In genomic region chr4:151960513-151960854, GRCm38 (mm10) we compare ENCODE assay signal across 12 mouse cellular contexts. TPM values are rescaled to one million over a fixed set of nuclear protein-coding genes. Genes with fewer than 3 reads are reported as not detected.
DNase-seq lines count a peak whose midpoint lies in the region; ATAC-seq and TF ChIP-seq lines count a peak whose summit lies in the region.
"Had no signal": no experiment of that assay in that cellular context is flagged by ENCODE, and none has a peak within 500 bp of the region (broad histone marks: within the 10 kb centered on the region; RNA-seq: fewer than 3 reads in every experiment).

No protein-coding gene starts in this region.

- H3K4me2 ChIP-seq in liver, embryonic 14.5 days (ENCODE audit: low read depth) = peak overlapping the region; percentile 67
- no peak overlapping the region for H3K4me2 ChIP-seq in stomach, embryonic 14.5 days (replicated peaks; ENCODE audit: low read depth, low read length)
- H3K4me2 ChIP-seq: neural tube, embryonic 13.5 days had no signal

- H3K27me3 ChIP-seq in embryonic facial prominence, embryonic 10.5 days (replicated peaks; ENCODE audit: low read depth, poor library complexity, severe bottlenecking) = no peaks in the 10 kb centered on the region
- H3K27me3 ChIP-seq in liver, embryonic 14.5 days (ENCODE audit: control insufficient read depth, insufficient read depth, low read length) = no peaks in the 10 kb centered on the region
- no peaks in the 10 kb centered on the region for H3K27me3 ChIP-seq in stomach, embryonic 14.5 days (ENCODE audit: control insufficient read depth, insufficient read depth, low read length)
- H3K27me3 ChIP-seq: neural tube, embryonic 13.5 days had no signal

- no peaks in the 10 kb centered on the region for H3K4me1 ChIP-seq in embryonic facial prominence, embryonic 10.5 days
- H3K4me1 ChIP-seq in liver, embryonic 14.5 days (replicated peaks; ENCODE audit: control insufficient read depth in 2 of 2, insufficient read depth in 2 of 2, low read length in 1 of 2) = peaks cover 71 to 76% of the 10 kb centered on the region in 2 experiments
- no peaks in the 10 kb centered on the region for H3K4me1 ChIP-seq in stomach, embryonic 14.5 days (ENCODE audit: control insufficient read depth, insufficient read depth, low read length)
- H3K4me1 ChIP-seq: neural tube, embryonic 13.5 days had no signal

- H3K36me3 ChIP-seq in embryonic facial prominence, embryonic 10.5 days (replicated peaks) = peaks cover 93% of the 10 kb centered on the region
- peaks cover 64% of the 10 kb centered on the region for H3K36me3 ChIP-seq in liver, embryonic 14.5 days (replicated peaks; ENCODE audit: control insufficient read depth, insufficient read depth, low read depth)
- peaks cover 53% of the 10 kb centered on the region for H3K36me3 ChIP-seq in stomach, embryonic 14.5 days (ENCODE audit: control insufficient read depth, insufficient read depth, low read length)

- ATAC-seq in liver, embryonic 14.5 days (ENCODE audit: insufficient read depth) = peak; percentile 91
- peak; percentile 92 for ATAC-seq in stomach, embryonic 14.5 days (ENCODE audit: insufficient number of reproducible peaks, insufficient read depth, low FRiP score, low read depth)

- H3K9ac ChIP-seq in liver, embryonic 14.5 days (replicated peaks) = peak overlapping the region; percentile 80
- no peak overlapping the region for H3K9ac ChIP-seq in stomach, embryonic 14.5 days (replicated peaks; ENCODE audit: low read depth, low read length)
- H3K9ac ChIP-seq: neural tube, embryonic 13.5 days had no signal

- H3K27ac ChIP-seq in embryonic facial prominence, embryonic 10.5 days (replicated peaks) = 0 out of 2 replicates have a peak overlapping the region, but pooled peaks have one; percentile 54
- H3K27ac ChIP-seq in liver, embryonic 14.5 days = peak overlapping the region; percentile 99
- no peak overlapping the region for H3K27ac ChIP-seq in stomach, embryonic 14.5 days (ENCODE audit: low read length)
- H3K27ac ChIP-seq: neural tube, embryonic 13.5 days had no signal

- H3K9me3 ChIP-seq in embryonic facial prominence, embryonic 10.5 days = no peaks in the 10 kb centered on the region
- no peaks in the 10 kb centered on the region for H3K9me3 ChIP-seq in liver, embryonic 14.5 days (ENCODE audit: control insufficient read depth, low read length)
- H3K9me3 ChIP-seq in stomach, embryonic 14.5 days (ENCODE audit: control insufficient read depth, low read depth, low read length) = no peaks in the 10 kb centered on the region
- H3K9me3 ChIP-seq: neural tube, embryonic 13.5 days had no signal

- peak; percentile 21 for TF ChIP-seq CTCF in liver, embryonic 14.5 days (IDR thresholded peaks at IDR 0.05; ENCODE audit: low read depth)

- WGBS in embryonic facial prominence, embryonic 10.5 days = 75% methylated on average over 3 of the region's 3 CpGs
- WGBS in liver, embryonic 14.5 days (ENCODE audit: insufficient replicate concordance) = 10% methylated on average over 3 of the region's 3 CpGs
- WGBS in stomach, embryonic 14.5 days = 72% methylated on average over 3 of the region's 3 CpGs

- peak; percentile 93 for TF ChIP-seq EP300 in liver, embryonic 14.5 days (IDR thresholded peaks at IDR 0.05; ENCODE audit: low read depth)

- H3K4me3 ChIP-seq in embryonic facial prominence, embryonic 10.5 days = no peak overlapping the region
- H3K4me3 ChIP-seq in liver, embryonic 14.5 days (ENCODE audit: insufficient read depth in 1 of 2, low read depth in 2 of 2, low read length in 2 of 2) = peak overlapping the region; percentile 25 to 28; a peak in 3 of 4 replicates
- H3K4me3 ChIP-seq in stomach, embryonic 14.5 days (ENCODE audit: low read depth, low read length) = no peak overlapping the region
- H3K4me3 ChIP-seq: neural tube, embryonic 13.5 days had no signal

- DNase-seq in lung, adult 18-20 months = peak; percentile 26 to 29
- DNase-seq in lung, postnatal 10 days = no peak
- DNase-seq in embryonic facial prominence, embryonic 10.5 days (ENCODE audit: low spot score) = no peak
- DNase-seq in liver, embryonic 14.5 days (ENCODE audit: low read depth in 3 of 3, low spot score in 3 of 3) = peak; percentile 91 to 93 (median 91)
- DNase-seq in thymus, postnatal 25 days = no peak
- no peak for DNase-seq in right cerebral cortex, adult 2 months (ENCODE audit: low spot score in 2 of 2)
- DNase-seq in cerebellum, postnatal 10 days = no peak
- DNase-seq: cerebellum, adult 18-20 months; kidney, adult 18-20 months; thymus, adult 2 months had no signal

RNA-seq across cellular contexts. Expression of gene Dnajc11, which starts 27.0 kb away (rescaled TPM):
- 113 and 121 TPM in 2 replicates for polyA plus RNA-seq in embryonic facial prominence, embryonic 10.5 days (2016; fragmentation: Nextera tagmentation; extraction: Ambion mirVana)
- polyA plus RNA-seq in liver, embryonic 14.5 days (2012; rRNA removed) = 32.9 and 34.4 TPM in 2 replicates
- 32.9 and 42.2 TPM in 2 replicates for polyA plus RNA-seq in liver, embryonic 14.5 days (2014; fragmentation: Nextera tagmentation; extraction: Ambion mirVana)
- 59.9 and 62.6 TPM in 2 replicates for polyA plus RNA-seq in stomach, embryonic 14.5 days (2014; fragmentation: Nextera tagmentation; extraction: Ambion mirVana)

RNA-seq across cellular contexts. Expression of gene Thap3, which starts 28.3 kb away (rescaled TPM):
- 33.5 and 34.7 TPM in 2 replicates for polyA plus RNA-seq in embryonic facial prominence, embryonic 10.5 days (2016; fragmentation: Nextera tagmentation; extraction: Ambion mirVana)
- polyA plus RNA-seq in liver, embryonic 14.5 days (2012; rRNA removed) = 4.8 and 5.0 TPM in 2 replicates
- polyA plus RNA-seq in liver, embryonic 14.5 days (2014; fragmentation: Nextera tagmentation; extraction: Ambion mirVana) = 4.5 and 5.2 TPM in 2 replicates
- polyA plus RNA-seq in stomach, embryonic 14.5 days (2014; fragmentation: Nextera tagmentation; extraction: Ambion mirVana) = 35.6 and 38.2 TPM in 2 replicates

RNA-seq across cellular contexts. Expression of gene Phf13, which starts 35.6 kb away (rescaled TPM):
- 29.0 and 32.1 TPM in 2 replicates for polyA plus RNA-seq in embryonic facial prominence, embryonic 10.5 days (2016; fragmentation: Nextera tagmentation; extraction: Ambion mirVana)
- polyA plus RNA-seq in liver, embryonic 14.5 days (2012; rRNA removed) = 2.8 and 2.9 TPM in 2 replicates
- polyA plus RNA-seq in liver, embryonic 14.5 days (2014; fragmentation: Nextera tagmentation; extraction: Ambion mirVana) = 3.7 and 5.2 TPM in 2 replicates
- polyA plus RNA-seq in stomach, embryonic 14.5 days (2014; fragmentation: Nextera tagmentation; extraction: Ambion mirVana) = 22.7 and 22.8 TPM in 2 replicates

RNA-seq across cellular contexts. Expression of gene Klhl21, which starts 48.1 kb away (rescaled TPM):
- polyA plus RNA-seq in embryonic facial prominence, embryonic 10.5 days (2016; fragmentation: Nextera tagmentation; extraction: Ambion mirVana) = 9.7 and 10.6 TPM in 2 replicates
- 4.4 and 5.3 TPM in 2 replicates for polyA plus RNA-seq in liver, embryonic 14.5 days (2012; rRNA removed)
- polyA plus RNA-seq in liver, embryonic 14.5 days (2014; fragmentation: Nextera tagmentation; extraction: Ambion mirVana) = 2.3 and 2.8 TPM in 2 replicates
- polyA plus RNA-seq in stomach, embryonic 14.5 days (2014; fragmentation: Nextera tagmentation; extraction: Ambion mirVana) = 5.8 and 7.3 TPM in 2 replicates

Comparison
In these comparisons a context has a peak if more than half of its experiments do, and no peak if none do; other contexts are left out.
1. DNase-seq: peak in lung, adult 18-20 months (2 of 2) and liver, embryonic 14.5 days (3 of 3); none in lung, postnatal 10 days (single experiment), embryonic facial prominence, embryonic 10.5 days (single experiment), thymus, postnatal 25 days (single experiment), right cerebral cortex, adult 2 months (0 of 2) and cerebellum, postnatal 10 days (0 of 2).
2. H3K4me3 ChIP-seq: peak in liver, embryonic 14.5 days (2 of 2); none in embryonic facial prominence, embryonic 10.5 days (single experiment) and stomach, embryonic 14.5 days (single experiment).